Mouse (Mus musculus) left cerebral cortex, postnatal 10 days (tissue): ENCODE measurements at regions not wholly inside any gene's neighbourhood (a gene's known extent, or its start where the extent isn't known, plus 50 kb on each side); places are given as distances from the start of the nearest gene placed in this dataset.

ENCODE experiments used
- DNase-seq, 2 experiments: peaks; one replicate each; pipeline ENCODE4 v3.0.0; 2021 to 2022; ENCODE audit warnings: low spot score in 2 of 2, mixed read lengths in 1 of 2; ENCODE audit errors: extremely low spot score in 1 of 2
- intact Hi-C: fragments of 180-260 bp; cut with DNase I; formaldehyde crosslinking; loops from one replicate; pipeline ENCODE4 v1.15.1; 2025

- no peak for DNase-seq
- intact Hi-C loops: no loop called here
Observed at GRCm38 (mm10) chr8:67018242-67018641, 158.2 kb downstream of the Naf1 start.

- intact Hi-C loops: no loop called here
- DNase-seq: no peak
Observed at GRCm38 (mm10) chr8:67032856-67033255, 172.8 kb downstream of the Naf1 start.

GRCm38 (mm10) chr8:67061506-67061905 is 201.5 kb downstream of the Naf1 start:
- intact Hi-C loops: no loop called here
- peak in 1 of 2 experiments; percentile 4 for DNase-seq

- intact Hi-C loops: no loop called here
- DNase-seq: no peak
Observed at GRCm38 (mm10) chr8:67068036-67068721, 208.2 kb downstream of the Naf1 start.

GRCm38 (mm10) chr8:67086215-67087010 is 226.4 kb downstream of the Naf1 start:
- intact Hi-C loops: no loop called here
- no peak for DNase-seq
